Mouse (Mus musculus): ENCODE measurements around the gene Abhd16b.

DNA sequence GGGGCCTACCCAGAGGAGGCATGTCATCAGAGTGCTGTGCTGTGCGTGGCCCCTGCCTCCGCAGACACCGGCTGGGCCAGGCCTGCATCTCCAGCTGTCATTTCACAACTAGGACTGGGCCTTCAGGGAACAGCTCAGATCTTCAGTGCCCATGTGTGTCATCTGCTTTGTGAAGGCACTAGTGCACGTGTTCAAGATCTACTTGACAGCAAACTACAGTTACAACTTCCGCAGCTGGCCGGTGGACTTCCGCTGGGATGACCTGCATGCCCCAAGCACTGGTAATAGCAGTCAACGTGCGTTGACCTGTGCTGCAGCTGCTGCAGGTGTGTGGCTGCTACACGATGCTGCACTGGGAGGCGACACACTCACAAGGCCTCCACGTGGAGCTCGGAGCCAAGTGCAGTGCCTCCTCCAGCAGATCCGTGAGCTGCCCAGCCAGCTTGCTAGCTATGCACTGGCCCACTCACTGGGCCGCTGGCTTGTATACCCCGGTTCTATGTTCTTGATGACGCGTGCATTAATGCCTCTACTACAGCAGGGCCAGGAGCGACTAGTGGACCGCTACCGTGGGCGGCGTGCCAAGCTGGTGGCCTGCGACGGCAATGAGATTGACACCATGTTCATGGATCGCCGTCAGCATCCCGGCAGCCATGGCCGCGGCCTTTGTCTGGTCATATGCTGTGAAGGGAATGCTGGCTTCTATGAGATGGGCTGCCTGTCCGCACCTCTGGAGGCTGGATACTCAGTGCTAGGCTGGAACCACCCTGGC lies at the start of gene Abhd16b:
- TF ChIP-seq POLR2A (IDR thresholded peaks at IDR 0.05; ENCODE audit: insufficient read length, low read depth) (no peak), E2F4 (IDR thresholded peaks at IDR 0.05; ENCODE audit: insufficient read depth) (no peak), TCF12 (IDR thresholded peaks at IDR 0.05; ENCODE audit: insufficient read depth, poor library complexity, severe bottlenecking) (no peak), MYOD1 (IDR thresholded peaks at IDR 0.05; ENCODE audit: control insufficient read depth in 1 of 3, insufficient read length in 2 of 3, low read depth in 2 of 3) (no peak), CEBPB (IDR thresholded peaks at IDR 0.05; ENCODE audit: insufficient read depth, poor library complexity, severe bottlenecking) (no peak), MAX (IDR thresholded peaks at IDR 0.05; ENCODE audit: low read depth) (no peak), TCF3 (IDR thresholded peaks at IDR 0.05; ENCODE audit: insufficient read length, low read depth) (no peak), SRF (IDR thresholded peaks at IDR 0.05; ENCODE audit: control insufficient read depth, insufficient read length, low read depth) (no peak), USF1 (IDR thresholded peaks at IDR 0.05; ENCODE audit: low read depth) (no peak), POLR2AphosphoS2 (IDR thresholded peaks at IDR 0.05; ENCODE audit: insufficient read length, low read depth) (no peak), MYOG (IDR thresholded peaks at IDR 0.05; ENCODE audit: control insufficient read depth in 1 of 3, insufficient read depth in 1 of 3, insufficient read length in 2 of 3, low read depth in 2 of 3) (no peak), REST (IDR thresholded peaks at IDR 0.05; ENCODE audit: insufficient read depth, insufficient read length) (no peak)

Data from myocyte (in vitro differentiated cells).